Mouse (Mus musculus) liver, embryonic 11.5 days (tissue): Measurements from ENCODE around the gene Rfc2. TPM values are rescaled to one million over a fixed set of nuclear protein-coding genes. Genes with fewer than 3 reads are reported as not detected.

Source experiments
- ATAC-seq: fragments of 200-750 bp; cut with Nextera tagmentation; replicated peaks from 2 replicates; pipeline ENCODE4 v1.8.0; 2017; ENCODE audit warnings: moderate number of reproducible peaks, mild to moderate bottlenecking, moderate TSS enrichment, moderate library complexity; ENCODE audit not compliant: low FRiP score
- DNase-seq: peaks from one replicate; pipeline ENCODE4 v3.0.0-alpha.2; 2017; ENCODE audit warnings: low spot score
- H3K27ac ChIP-seq: fragments of 300-500 bp; sonication (generic); 2 replicates; pipeline ENCODE4 v1.5.1; 2014; ENCODE audit warnings: mild to moderate bottlenecking, low read depth, low read length, control low read depth
- H3K27me3 ChIP-seq: fragments of 300-500 bp; sonication (generic); replicated peaks from 2 replicates; pipeline ENCODE4 v1.6.1; 2014; ENCODE audit warnings: low read length, mixed read lengths; ENCODE audit not compliant: control insufficient read depth, insufficient read depth
- H3K36me3 ChIP-seq: fragments of 300-500 bp; sonication (generic); 2 replicates; pipeline ENCODE4 v1.6.1; 2014; ENCODE audit warnings: mild to moderate bottlenecking, low read length, moderate library complexity, mixed read lengths; ENCODE audit not compliant: control insufficient read depth, insufficient read depth
- H3K4me1 ChIP-seq: fragments of 300-500 bp; sonication (generic); replicated peaks from 2 replicates; pipeline ENCODE4 v1.6.1; 2014; ENCODE audit warnings: low read length, mixed read lengths; ENCODE audit not compliant: control insufficient read depth, insufficient read depth
- H3K4me2 ChIP-seq: fragments of 300-500 bp; sonication (generic); 2 replicates; pipeline ENCODE4 v1.6.1; 2014; ENCODE audit warnings: mild to moderate bottlenecking, control low read depth, moderate library complexity
- H3K4me3 ChIP-seq: fragments of 300-500 bp; sonication (generic); 2 replicates; pipeline ENCODE4 v1.5.1; 2014; ENCODE audit warnings: low read depth, low read length, control low read depth
- H3K9ac ChIP-seq: fragments of 300-500 bp; sonication (generic); 2 replicates; pipeline ENCODE4 v1.6.1; 2014; ENCODE audit warnings: low read depth, low read length, control low read depth
- H3K9me3 ChIP-seq: fragments of 300-500 bp; sonication (generic); 2 replicates; pipeline ENCODE4 v1.6.1; 2016; ENCODE audit warnings: low read length, inconsistent platforms, mixed read lengths; ENCODE audit not compliant: control insufficient read depth
- WGBS: fragments of 180-500 bp; shearing (Covaris S2); extraction: QIAGEN DNeasy Blood & Tissue Kit; methylation state at CpG from one replicate; pipeline ENCODE4 v1.1.7; 2014; 5-methylcytosine and 5-hydroxymethylcytosine counted together
- polyA plus RNA-seq: library from polyadenylated mRNA; unstranded; fragments of >200 nt; fragmentation: Nextera tagmentation; extraction: Ambion mirVana; gene quantifications from 2 replicates; pipeline ENCODE4 v1.2.1, GENCODE M21; 2014

Gene Rfc2
- polyA plus RNA-seq, 1 experiment from 2014 or later: 363 TPM

DNA sequence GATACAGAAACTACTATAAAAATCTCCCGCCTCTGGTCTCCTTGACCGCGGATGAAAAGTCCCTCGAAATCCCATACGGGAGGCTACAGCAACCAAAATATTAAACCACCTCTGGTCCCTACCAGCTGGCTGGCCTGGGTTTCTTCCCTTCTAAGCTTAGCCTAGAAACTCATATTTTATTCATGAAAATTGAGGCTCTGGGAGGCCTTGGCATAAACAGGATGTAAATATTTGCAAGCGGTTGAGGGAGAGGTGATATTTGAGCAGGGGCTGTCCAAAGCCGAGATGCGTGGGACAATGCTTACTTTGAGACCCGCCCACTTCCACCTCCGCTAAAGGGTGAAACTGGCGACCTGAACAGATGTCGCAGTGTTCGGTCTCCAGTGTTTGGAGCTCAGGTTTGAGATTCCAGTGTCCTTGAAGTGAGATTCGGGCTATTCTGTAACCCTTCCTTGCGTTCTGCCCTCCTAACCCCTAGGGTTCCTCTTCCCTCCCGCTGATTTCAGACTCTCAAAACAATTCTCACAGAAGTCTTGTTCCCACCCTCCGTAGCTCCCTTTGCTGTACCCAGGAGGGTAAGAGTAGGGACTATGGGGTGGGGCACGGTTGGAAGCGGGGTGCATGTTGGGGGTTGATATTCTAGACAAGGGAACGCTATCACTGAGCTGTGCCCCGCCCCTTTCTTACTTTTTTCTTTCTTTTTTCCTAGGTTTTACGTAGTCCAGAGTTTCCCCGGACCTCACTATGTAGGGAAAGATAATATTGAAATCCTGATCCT lies 9.2 kb upstream of the Rfc2 start:
- no peaks in the 10 kb centered on the region for H3K27me3 ChIP-seq
- H3K4me2 ChIP-seq: peak overlapping the region; percentile 92
- H3K36me3 ChIP-seq: no peaks in the 10 kb centered on the region
- peak overlapping the region; percentile 57 for H3K4me3 ChIP-seq
- no peaks in the 10 kb centered on the region for H3K9me3 ChIP-seq
- peak overlapping the region; percentile 50 for H3K9ac ChIP-seq
- DNase-seq: peak; percentile 66
- H3K4me1 ChIP-seq: peaks cover 6% of the 10 kb centered on the region; the same call in 1 of the 2 replicates
- ATAC-seq: peak; percentile 68
- 1% methylated on average over 23 of the region's 23 CpGs for WGBS
- peak overlapping the region; percentile 40; the same call in 1 of the 2 replicates for H3K27ac ChIP-seq

DNA sequence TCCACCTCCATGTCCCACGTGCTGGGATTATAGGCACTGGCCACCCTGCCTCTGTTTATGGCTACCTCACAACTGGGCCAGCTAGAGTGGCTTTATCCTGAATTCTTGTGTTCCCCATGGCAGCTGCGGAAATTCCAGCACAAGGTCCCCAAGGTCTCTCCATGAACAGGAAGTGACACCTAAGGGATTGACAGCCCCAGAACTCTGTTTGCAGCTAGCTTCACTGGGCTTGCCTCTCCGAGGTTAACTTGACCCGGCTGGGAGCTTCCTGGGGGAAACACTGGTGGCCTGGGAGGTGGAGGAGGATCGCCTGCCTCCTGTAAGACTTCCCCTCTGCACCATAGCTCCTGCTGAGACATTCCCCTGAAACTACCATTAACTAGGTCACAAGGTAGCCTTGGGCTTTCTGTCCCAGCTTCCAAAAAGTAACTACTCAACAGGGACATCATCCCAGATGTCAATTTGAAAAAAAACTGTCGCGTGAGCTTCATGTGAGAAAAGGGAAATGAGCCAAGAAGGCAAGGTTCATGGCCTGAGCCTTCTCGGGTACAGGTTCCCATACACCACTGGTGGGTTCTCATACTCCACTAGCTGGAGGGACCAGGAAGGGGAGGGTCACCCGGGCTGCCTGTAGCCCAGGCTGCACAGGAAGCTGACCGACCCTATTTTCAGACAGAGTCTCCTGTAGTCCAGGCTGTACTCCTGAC lies 8.5 kb upstream of the Rfc2 start:
- ATAC-seq (no peak), DNase-seq (no peak)
- Histone ChIP-seq H3K27me3 (no peaks in the 10 kb centered on the region), H3K27ac (peak overlapping the region; percentile 40; the same call in 1 of the 2 replicates), H3K36me3 (no peaks in the 10 kb centered on the region), H3K9ac (peak overlapping the region; percentile 50), H3K9me3 (no peaks in the 10 kb centered on the region), H3K4me3 (peak overlapping the region; percentile 57), H3K4me2 (peak overlapping the region; percentile 92), H3K4me1 (peaks cover 6% of the 10 kb centered on the region; the same call in 1 of the 2 replicates)
- 25% methylated on average over 10 of the region's 10 CpGs for WGBS

DNA sequence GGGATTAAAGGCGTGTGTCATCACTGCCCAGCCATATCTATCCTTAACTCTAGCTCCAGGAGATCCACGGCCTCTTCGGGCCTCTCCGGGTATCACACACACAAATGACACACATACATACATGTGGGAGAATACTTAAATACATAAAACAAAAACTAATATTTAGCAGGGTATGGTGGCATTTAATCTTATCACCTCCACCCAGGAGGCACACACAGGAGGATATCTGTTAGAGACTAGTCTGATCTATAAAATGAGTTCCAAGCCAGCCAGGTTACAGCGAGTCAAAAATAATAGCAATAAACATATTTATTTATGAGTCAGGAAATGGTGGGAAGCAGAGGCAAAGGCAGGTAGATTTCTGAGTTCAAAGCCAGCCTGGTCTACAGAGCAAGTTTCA lies 5.3 kb upstream of the Rfc2 start:
- Histone ChIP-seq H3K27ac (no peak overlapping the region), H3K9me3 (no peaks in the 10 kb centered on the region), H3K27me3 (no peaks in the 10 kb centered on the region), H3K4me1 (peaks cover 6% of the 10 kb centered on the region; the same call in 1 of the 2 replicates), H3K9ac (no peak overlapping the region), H3K4me3 (no peak overlapping the region), H3K4me2 (no peak overlapping the region), H3K36me3 (no peaks in the 10 kb centered on the region)
- WGBS: 87% methylated on average over 5 of the region's 5 CpGs
- ATAC-seq: no peak
- DNase-seq: no peak

DNA sequence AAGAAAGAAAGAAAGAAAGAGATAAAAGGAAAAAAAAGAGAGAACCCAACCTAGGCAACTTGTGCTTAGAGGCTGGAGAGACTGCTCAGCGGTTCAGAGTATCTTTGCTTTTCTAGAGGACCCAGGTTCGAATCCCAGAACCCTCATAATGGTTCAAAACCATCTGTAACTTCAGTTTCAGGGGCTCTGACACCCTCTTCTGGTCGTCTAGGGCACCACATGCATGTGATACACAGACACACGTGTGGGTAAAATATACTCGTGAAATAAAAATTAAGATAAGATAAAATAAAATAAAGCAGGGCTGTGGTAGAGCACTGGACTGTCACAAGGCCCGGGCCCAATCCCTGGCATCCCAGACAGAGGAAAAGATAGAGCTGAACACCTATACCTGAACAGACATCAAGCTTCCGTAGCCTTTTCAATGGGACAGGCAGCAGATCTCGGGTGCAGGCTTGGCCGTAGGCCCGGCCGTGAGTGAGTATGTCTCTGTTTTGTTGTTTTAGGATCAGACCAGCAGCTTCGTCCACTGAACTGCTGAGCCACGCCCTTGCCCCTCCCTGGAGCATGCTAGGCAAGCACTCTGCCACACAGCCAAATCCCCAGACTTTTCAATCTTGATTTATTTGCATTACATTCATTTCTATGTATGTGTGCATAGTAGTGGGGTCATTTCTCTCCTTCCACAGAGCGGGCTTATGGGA lies 4.5 kb upstream of the Rfc2 start:
- Histone ChIP-seq H3K4me1 (peaks cover 6% of the 10 kb centered on the region; the same call in 1 of the 2 replicates), H3K9me3 (no peaks in the 10 kb centered on the region), H3K27me3 (no peaks in the 10 kb centered on the region), H3K9ac (no peak overlapping the region), H3K4me2 (no peak overlapping the region), H3K36me3 (no peaks in the 10 kb centered on the region), H3K27ac (no peak overlapping the region), H3K4me3 (no peak overlapping the region)
- no peak for ATAC-seq
- 74% methylated on average over 14 of the region's 14 CpGs for WGBS
- no peak for DNase-seq

DNA sequence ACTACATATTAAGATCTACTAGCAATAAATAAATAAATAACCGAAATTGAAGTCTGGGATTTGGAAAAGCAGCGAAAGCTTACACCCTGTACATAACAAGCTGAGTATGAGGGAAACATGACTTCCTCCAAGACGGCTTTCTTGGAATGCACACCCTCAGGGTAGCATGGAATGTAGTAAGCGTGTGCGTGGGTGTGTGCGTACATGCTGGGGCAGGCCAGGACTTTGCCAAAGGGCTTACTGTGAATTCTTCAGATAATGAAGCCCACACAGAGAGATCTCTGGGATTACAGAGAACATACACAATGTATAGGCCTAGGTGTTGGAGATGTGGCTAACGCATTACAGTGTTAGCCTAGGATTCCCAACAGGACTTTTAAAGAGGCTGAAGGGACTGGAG lies 3.6 kb upstream of the Rfc2 start:
- Histone ChIP-seq H3K9ac (no peak overlapping the region), H3K27me3 (no peaks in the 10 kb centered on the region), H3K4me1 (peaks cover 1% of the 10 kb centered on the region; the same call in 1 of the 2 replicates), H3K4me2 (no peak overlapping the region), H3K36me3 (no peaks in the 10 kb centered on the region), H3K27ac (no peak overlapping the region), H3K9me3 (no peaks in the 10 kb centered on the region), H3K4me3 (no peak overlapping the region)
- WGBS: 87% methylated on average over 7 of the region's 7 CpGs
- no peak for DNase-seq
- ATAC-seq: no peak

DNA sequence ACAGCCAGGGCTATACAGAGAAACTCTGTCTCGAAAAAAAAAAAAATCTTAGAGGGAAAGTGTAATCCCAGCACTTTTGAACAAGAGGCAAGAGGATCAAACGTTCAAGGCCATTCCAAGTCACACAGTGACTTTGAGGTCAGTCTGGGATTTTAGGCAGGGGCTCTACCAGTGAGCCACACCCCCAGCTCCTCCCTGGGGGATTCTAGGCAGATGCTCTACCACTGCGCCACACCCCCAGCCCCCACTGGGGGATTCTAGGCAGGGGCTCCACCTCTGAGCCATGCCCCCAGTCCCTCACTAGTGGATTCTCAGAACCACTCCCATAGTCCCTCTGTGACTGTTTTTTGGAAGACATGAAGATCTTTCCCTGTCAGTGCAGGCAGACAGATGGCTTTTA lies 2.0 kb upstream of the Rfc2 start:
- no peaks in the 10 kb centered on the region for H3K27me3 ChIP-seq
- ATAC-seq: no peak
- DNase-seq: no peak
- H3K4me2 ChIP-seq: no peak overlapping the region
- no peaks in the 10 kb centered on the region for H3K9me3 ChIP-seq
- no peak overlapping the region for H3K4me3 ChIP-seq
- peaks cover 4% of the 10 kb centered on the region; the same call in 1 of the 2 replicates for H3K4me1 ChIP-seq
- H3K36me3 ChIP-seq: no peaks in the 10 kb centered on the region
- H3K27ac ChIP-seq: no peak overlapping the region
- 70% methylated on average over 3 of the region's 3 CpGs for WGBS
- no peak overlapping the region for H3K9ac ChIP-seq

DNA sequence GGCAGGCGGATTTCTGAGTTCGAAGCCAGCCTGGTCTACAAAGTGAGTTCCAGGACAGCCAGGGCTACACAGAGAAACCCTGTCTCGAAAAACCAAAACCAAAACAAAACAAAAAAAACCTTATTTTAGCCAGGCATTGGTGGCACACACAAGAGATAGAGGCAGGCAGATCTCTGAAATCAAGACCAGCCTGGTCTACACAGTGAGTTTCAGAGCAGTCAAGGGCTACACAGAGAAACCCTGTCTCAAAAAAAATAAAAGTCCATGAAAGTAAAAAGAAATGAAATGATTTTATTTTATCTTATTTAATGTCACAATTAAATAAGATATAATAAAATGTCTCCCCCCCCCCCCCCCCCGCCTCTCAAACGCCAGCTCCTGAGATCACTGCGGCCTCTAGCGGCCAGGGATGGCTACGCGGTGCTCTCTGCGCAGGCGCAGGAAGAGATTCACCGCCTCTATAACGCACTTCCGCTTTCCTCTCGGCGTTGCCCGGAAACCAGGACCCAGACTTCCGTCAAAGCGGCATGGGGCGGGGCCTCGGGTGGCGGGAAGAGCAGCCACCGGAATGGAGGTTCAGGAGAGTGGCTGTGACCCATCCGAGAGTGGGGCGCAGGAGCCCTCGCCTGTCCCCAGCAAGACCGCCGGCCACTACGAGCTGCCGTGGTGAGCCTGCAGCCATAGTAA lies 1.2 kb downstream of the Rfc2 start:
- Histone ChIP-seq H3K9ac (peak overlapping the region; percentile 84), H3K4me3 (peak overlapping the region; percentile 68), H3K9me3 (no peaks in the 10 kb centered on the region), H3K36me3 (0 out of 2 replicates have a peak, but pooled peaks cover 3% of the 10 kb centered on the region), H3K27me3 (no peaks in the 10 kb centered on the region), H3K27ac (peak overlapping the region; percentile 23; the same call in 1 of the 2 replicates), H3K4me1 (peaks cover 11% of the 10 kb centered on the region), H3K4me2 (peak overlapping the region; percentile 71)
- peak; percentile 94 for DNase-seq
- WGBS: 8% methylated on average over 29 of the region's 30 CpGs
- peak; percentile 92 for ATAC-seq
